In genomic region chr14:75768275-75768608, GRCm38 (mm10) we compare ENCODE assay signal across 18 mouse cellular contexts. TPM values are rescaled to one million over a fixed set of nuclear protein-coding genes. Genes with fewer than 3 reads are reported as not detected.
DNase-seq lines count a peak whose midpoint lies in the region; ATAC-seq and TF ChIP-seq lines count a peak whose summit lies in the region.
"Had no signal": no experiment of that assay in that cellular context is flagged by ENCODE, and none has a peak within 500 bp of the region (broad histone marks: within the 10 kb centered on the region; RNA-seq: fewer than 3 reads in every experiment).

No protein-coding gene starts in this region.

- no peaks in the 10 kb centered on the region; the same call in 1 of the 2 replicates for H3K4me1 ChIP-seq in forebrain, embryonic 11.5 days (replicated peaks; ENCODE audit: control insufficient read depth, insufficient read depth, low read length)
- no peaks in the 10 kb centered on the region for H3K4me1 ChIP-seq in forebrain, embryonic 16.5 days (replicated peaks; ENCODE audit: control insufficient read depth, insufficient read depth, low read length)
- H3K4me1 ChIP-seq in limb, embryonic 14.5 days (ENCODE audit: control insufficient read depth, insufficient read depth, low read length), result no peaks in the 10 kb centered on the region
- H3K4me1 ChIP-seq in limb, embryonic 10.5 days, result 0 out of 2 replicates have a peak, but pooled peaks cover 3% of the 10 kb centered on the region
- no peaks in the 10 kb centered on the region for H3K4me1 ChIP-seq in neural tube, embryonic 12.5 days
- H3K4me1 ChIP-seq: embryonic facial prominence, embryonic 12.5 days; midbrain, embryonic 15.5 days had no signal

- TF ChIP-seq POLR2A in limb, embryonic 14.5 days (IDR thresholded peaks at IDR 0.05; ENCODE audit: borderline replicate concordance, extremely low read depth, insufficient read depth, insufficient read length), result no peak

- no peak overlapping the region for H3K27ac ChIP-seq in forebrain, embryonic 11.5 days (ENCODE audit: low read depth, low read length)
- H3K27ac ChIP-seq in forebrain, embryonic 16.5 days (ENCODE audit: low read length), result no peak overlapping the region
- no peak overlapping the region for H3K27ac ChIP-seq in limb, embryonic 14.5 days (replicated peaks; ENCODE audit: low read depth, low read length)
- H3K27ac ChIP-seq in limb, embryonic 10.5 days, result no peak overlapping the region
- H3K27ac ChIP-seq in neural tube, embryonic 12.5 days, result no peak overlapping the region
- H3K27ac ChIP-seq: embryonic facial prominence, embryonic 12.5 days; kidney, postnatal 0 days; left cerebral cortex, adult 2 months; liver, embryonic 15.5 days; macrophage had no signal

- ATAC-seq in forebrain, embryonic 11.5 days (replicated peaks; ENCODE audit: low FRiP score), result peak; percentile 37; the same call in 1 of the 2 replicates
- ATAC-seq in forebrain, embryonic 16.5 days, result no peak
- peak; percentile 31; the same call in 1 of the 2 replicates for ATAC-seq in limb, embryonic 14.5 days (ENCODE audit: low FRiP score, low read depth)
- ATAC-seq in neural tube, embryonic 12.5 days (ENCODE audit: low FRiP score, low read depth), result peak; percentile 22; the same call in 1 of the 2 replicates

- peaks cover 3% of the 10 kb centered on the region; the same call in 1 of the 2 replicates for H3K36me3 ChIP-seq in forebrain, embryonic 11.5 days (ENCODE audit: control insufficient read depth, insufficient read depth, low read length)
- peaks cover 3% of the 10 kb centered on the region; the same call in 1 of the 2 replicates for H3K36me3 ChIP-seq in forebrain, embryonic 16.5 days (ENCODE audit: control insufficient read depth, insufficient read depth)
- 0 out of 2 replicates have a peak, but pooled peaks cover 6% of the 10 kb centered on the region for H3K36me3 ChIP-seq in limb, embryonic 14.5 days (ENCODE audit: control insufficient read depth, insufficient read depth, low read length)
- peaks cover 60% of the 10 kb centered on the region for H3K36me3 ChIP-seq in limb, embryonic 10.5 days
- H3K36me3 ChIP-seq in neural tube, embryonic 12.5 days, result peaks cover 43% of the 10 kb centered on the region

- no peak overlapping the region for H3K4me2 ChIP-seq in forebrain, embryonic 11.5 days (ENCODE audit: low read depth, low read length, severe bottlenecking)
- no peak overlapping the region for H3K4me2 ChIP-seq in forebrain, embryonic 16.5 days (ENCODE audit: low read length)
- no peak overlapping the region for H3K4me2 ChIP-seq in limb, embryonic 14.5 days (replicated peaks; ENCODE audit: low read depth, low read length, severe bottlenecking)
- no peak overlapping the region for H3K4me2 ChIP-seq in neural tube, embryonic 12.5 days (replicated peaks)
- H3K4me2 ChIP-seq: heart, embryonic 11.5 days had no signal

- WGBS in forebrain, embryonic 11.5 days, result 4% methylated on average over 1 of the region's 1 CpGs
- 0% methylated on average over 1 of the region's 1 CpGs for WGBS in forebrain, embryonic 16.5 days
- WGBS in limb, embryonic 14.5 days, result 17% methylated on average over 1 of the region's 1 CpGs
- WGBS in limb, embryonic 10.5 days, result 16% methylated on average over 1 of the region's 1 CpGs
- WGBS in neural tube, embryonic 12.5 days, result 10% methylated on average over 1 of the region's 1 CpGs

- no peak for DNase-seq in forebrain, embryonic 11.5 days (ENCODE audit: low spot score)
- DNase-seq in limb, embryonic 14.5 days (ENCODE audit: low spot score), result no peak
- no peak for DNase-seq in limb, embryonic 10.5 days (ENCODE audit: low spot score)
- no peak for DNase-seq in neural tube, embryonic 10.5 days (ENCODE audit: extremely low spot score, low spot score)
- no peak for DNase-seq in adrenal gland, adult 8-10 months
- no peak for DNase-seq in gastrocnemius, postnatal 10 days
- DNase-seq: heart, adult 11 months had no signal

- no peak overlapping the region for H3K9ac ChIP-seq in forebrain, embryonic 11.5 days (ENCODE audit: low read length)
- H3K9ac ChIP-seq in forebrain, embryonic 16.5 days (replicated peaks; ENCODE audit: low read depth, low read length), result no peak overlapping the region
- no peak overlapping the region for H3K9ac ChIP-seq in limb, embryonic 14.5 days (ENCODE audit: low read depth, low read length, severe bottlenecking)
- H3K9ac ChIP-seq in neural tube, embryonic 12.5 days, result no peak overlapping the region
- H3K9ac ChIP-seq: liver, embryonic 15.5 days; midbrain, embryonic 15.5 days had no signal

- no peaks in the 10 kb centered on the region for H3K9me3 ChIP-seq in forebrain, embryonic 11.5 days (ENCODE audit: control insufficient read depth, low read length)
- H3K9me3 ChIP-seq in forebrain, embryonic 16.5 days (ENCODE audit: control insufficient read depth, low read length), result no peaks in the 10 kb centered on the region
- H3K9me3 ChIP-seq in limb, embryonic 14.5 days (ENCODE audit: control insufficient read depth, low read length), result no peaks in the 10 kb centered on the region
- H3K9me3 ChIP-seq in limb, embryonic 10.5 days (replicated peaks), result no peaks in the 10 kb centered on the region
- no peaks in the 10 kb centered on the region for H3K9me3 ChIP-seq in neural tube, embryonic 12.5 days
- H3K9me3 ChIP-seq: embryonic facial prominence, embryonic 12.5 days; liver, embryonic 15.5 days; midbrain, embryonic 15.5 days had no signal

- no peak overlapping the region for H3K4me3 ChIP-seq in forebrain, embryonic 11.5 days (ENCODE audit: low read depth, low read length)
- no peak overlapping the region for H3K4me3 ChIP-seq in forebrain, embryonic 16.5 days (replicated peaks; ENCODE audit: low read length)
- no peak overlapping the region for H3K4me3 ChIP-seq in limb, embryonic 14.5 days (replicated peaks; ENCODE audit: low read length)
- H3K4me3 ChIP-seq in limb, embryonic 10.5 days, result no peak overlapping the region
- no peak overlapping the region for H3K4me3 ChIP-seq in neural tube, embryonic 12.5 days
- H3K4me3 ChIP-seq: embryonic facial prominence, embryonic 12.5 days; erythroblast, embryonic 14.5 days; liver, embryonic 15.5 days; midbrain, embryonic 15.5 days; myocyte had no signal

- H3K27me3 ChIP-seq in forebrain, embryonic 11.5 days (ENCODE audit: control insufficient read depth, insufficient read depth, low read length), result no peaks in the 10 kb centered on the region
- no peaks in the 10 kb centered on the region for H3K27me3 ChIP-seq in forebrain, embryonic 16.5 days (replicated peaks; ENCODE audit: control insufficient read depth, insufficient read depth, low read length)
- no peaks in the 10 kb centered on the region for H3K27me3 ChIP-seq in limb, embryonic 14.5 days (ENCODE audit: control insufficient read depth, insufficient read depth, low read length)
- no peaks in the 10 kb centered on the region for H3K27me3 ChIP-seq in limb, embryonic 10.5 days (ENCODE audit: low read depth, poor library complexity, severe bottlenecking)
- no peaks in the 10 kb centered on the region for H3K27me3 ChIP-seq in neural tube, embryonic 12.5 days (replicated peaks)
- H3K27me3 ChIP-seq: embryonic facial prominence, embryonic 12.5 days; liver, embryonic 15.5 days; midbrain, embryonic 15.5 days had no signal

RNA-seq across cellular contexts. Expression of gene Cog3, which starts 13.9 kb away (rescaled TPM):
- 22.5 and 23.9 TPM in 2 replicates for polyA plus RNA-seq in forebrain, embryonic 11.5 days (2014; fragmentation: Nextera tagmentation; extraction: Ambion mirVana)
- 24.1 and 24.7 TPM in 2 replicates for polyA plus RNA-seq in forebrain, embryonic 16.5 days (2015; fragmentation: Nextera tagmentation; extraction: Ambion mirVana)
- polyA plus RNA-seq in limb, embryonic 14.5 days (2012; rRNA removed), result 30.5 and 30.8 TPM in 2 replicates
- 26.5 and 28.1 TPM in 2 replicates for polyA plus RNA-seq in limb, embryonic 14.5 days (2014; fragmentation: Nextera tagmentation; extraction: Ambion mirVana)
- polyA plus RNA-seq in limb, embryonic 10.5 days (2016; fragmentation: Nextera tagmentation; extraction: Ambion mirVana), result 19.0 and 22.5 TPM in 2 replicates
- 22.9 and 24.8 TPM in 2 replicates for polyA plus RNA-seq in neural tube, embryonic 12.5 days (2016; fragmentation: Nextera tagmentation; extraction: Ambion mirVana)
- total RNA-seq in adrenal gland, adult 8-10 months (2022), result 10 to 100 TPM; 27.2 to 41.4 (median 37.6) TPM
- total RNA-seq in gastrocnemius, postnatal 10 days (2021), result 10 to 100 TPM; 10.6 to 12.6 TPM

RNA-seq across cellular contexts. Expression of gene Slc25a30, which starts 18.6 kb away (rescaled TPM):
- 9.2 and 9.4 TPM in 2 replicates for polyA plus RNA-seq in forebrain, embryonic 11.5 days (2014; fragmentation: Nextera tagmentation; extraction: Ambion mirVana)
- polyA plus RNA-seq in forebrain, embryonic 16.5 days (2015; fragmentation: Nextera tagmentation; extraction: Ambion mirVana), result 9.3 and 10.0 TPM in 2 replicates
- 6.2 and 8.2 TPM in 2 replicates for polyA plus RNA-seq in limb, embryonic 14.5 days (2012; rRNA removed)
- 3.5 and 4.6 TPM in 2 replicates for polyA plus RNA-seq in limb, embryonic 14.5 days (2014; fragmentation: Nextera tagmentation; extraction: Ambion mirVana)
- polyA plus RNA-seq in limb, embryonic 10.5 days (2016; fragmentation: Nextera tagmentation; extraction: Ambion mirVana), result 4.8 and 6.2 TPM in 2 replicates
- 7.7 and 8.6 TPM in 2 replicates for polyA plus RNA-seq in neural tube, embryonic 12.5 days (2016; fragmentation: Nextera tagmentation; extraction: Ambion mirVana)
- 100 to 1,000 TPM in 2 of 4 experiments, 10 to 100 TPM in 2; 88.4 to 209 (median 152) TPM for total RNA-seq in adrenal gland, adult 8-10 months (2022)
- total RNA-seq in gastrocnemius, postnatal 10 days (2021), result 1 to 10 TPM; 6.3 to 9.8 TPM
